Mouse (Mus musculus): ENCODE data around the gene Cdca7l. TPM values are rescaled to one million over a fixed set of nuclear protein-coding genes. Genes with fewer than 3 reads are reported as not detected.
A peak's percentile ranks its signal among the peaks of the same experiment; 100 is the strongest.

The Cdca7l gene
- total RNA-seq, 1 experiment from 2014 or later, result 7.7 TPM

DNA sequence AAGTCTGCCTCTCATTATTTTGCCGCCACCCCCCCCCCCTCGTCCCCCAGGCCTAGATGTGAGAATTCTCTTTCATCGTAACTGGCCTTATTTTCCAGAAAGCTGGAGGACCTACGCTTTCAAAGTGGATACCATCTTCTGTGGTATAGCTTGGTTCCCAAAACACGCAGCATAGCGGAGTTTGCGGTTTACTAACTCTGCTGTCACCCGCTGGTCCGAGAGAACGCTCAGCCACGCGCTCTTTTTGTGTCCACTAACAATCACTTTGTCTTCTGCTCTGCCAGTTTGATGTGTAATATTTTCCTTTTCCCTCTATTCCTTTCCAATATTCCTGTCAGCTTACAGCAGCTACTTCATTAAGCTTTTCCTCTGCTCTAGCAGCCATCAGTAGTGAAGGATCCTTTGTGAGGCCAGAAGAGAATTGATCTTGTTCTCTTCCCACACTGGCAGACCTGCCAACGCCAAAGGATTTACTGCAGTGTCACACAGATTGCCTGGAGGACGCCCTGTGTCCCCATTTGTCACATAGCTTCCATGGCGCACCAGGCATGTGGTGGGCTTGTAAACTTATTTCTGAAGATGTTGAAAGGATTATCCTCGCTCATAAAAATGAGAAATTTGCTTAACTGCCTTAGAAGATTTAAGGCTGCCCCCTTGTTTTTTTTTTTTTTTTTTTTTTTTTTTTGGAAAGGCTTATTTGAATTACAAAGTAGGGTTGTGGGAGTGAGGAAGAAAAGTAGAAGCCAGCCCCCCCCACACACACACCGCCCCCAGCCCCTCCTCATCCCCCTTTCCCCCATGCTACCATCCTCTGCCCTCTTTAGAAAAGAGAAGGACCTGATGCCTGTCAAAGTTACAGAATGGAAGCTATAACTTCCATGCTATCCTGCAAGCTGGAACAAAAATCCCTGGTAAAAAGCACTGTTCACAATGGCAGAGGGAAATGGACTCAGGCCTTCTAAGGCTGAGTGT is 4.6 kb downstream of the Cdca7l start:
- no peak for ATAC-seq (ENCODE audit: extremely low read depth, insufficient number of reproducible peaks, low FRiP score, poor library complexity, severe bottlenecking)

DNA sequence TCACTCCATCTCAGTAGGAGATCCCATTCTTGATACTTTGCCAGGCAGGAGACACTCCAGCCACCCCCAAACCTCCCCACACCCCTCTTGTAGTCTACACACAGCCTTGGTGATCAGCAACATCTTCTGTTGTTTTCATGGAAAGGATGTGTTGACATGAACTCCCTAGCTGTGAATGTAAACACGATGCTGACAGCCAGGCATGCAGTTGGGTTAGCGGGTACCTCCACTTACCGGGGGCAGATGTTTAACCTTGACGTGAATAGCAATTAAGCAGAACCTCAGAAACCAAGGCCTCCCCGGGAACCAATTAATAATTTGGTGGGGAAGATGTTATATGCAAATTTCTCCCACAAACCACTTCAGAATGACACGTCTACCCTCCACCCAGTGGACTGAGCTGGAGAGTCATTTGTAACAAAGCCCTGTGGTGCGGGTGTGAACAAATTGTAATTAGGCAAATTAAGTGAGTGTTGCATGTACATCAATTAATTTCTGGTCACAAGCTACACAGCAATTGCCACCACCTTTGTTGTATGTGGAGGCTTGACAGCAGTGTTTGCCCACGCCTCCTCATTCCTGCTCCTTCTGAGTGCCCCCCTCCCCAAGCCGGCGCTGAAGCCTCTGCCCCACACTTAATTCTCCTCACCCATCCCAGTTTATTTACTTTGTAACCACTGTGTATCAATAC is 5.4 kb downstream of the Cdca7l start:
- no peak for ATAC-seq (ENCODE audit: extremely low read depth, insufficient number of reproducible peaks, low FRiP score, poor library complexity, severe bottlenecking)

DNA sequence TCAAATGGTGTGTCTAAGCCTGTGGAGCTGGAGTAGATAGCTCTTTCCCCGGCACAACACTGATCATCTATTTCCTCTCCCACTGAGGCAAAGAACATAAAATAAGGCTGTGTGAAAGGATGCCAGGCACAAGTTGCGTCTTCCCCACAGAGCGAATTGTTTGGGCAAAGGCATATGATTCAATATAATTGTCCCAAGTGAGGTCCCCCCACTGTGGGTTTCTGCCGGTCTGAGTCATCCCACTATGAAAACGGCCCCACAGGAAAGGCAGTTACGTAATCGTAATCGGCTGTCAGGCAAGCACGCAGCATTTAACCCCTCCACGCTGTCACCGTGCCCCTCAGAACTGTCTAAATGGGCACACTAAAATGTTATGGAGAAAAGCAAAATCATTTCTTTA is 6.0 kb downstream of the Cdca7l start:
- ATAC-seq (ENCODE audit: extremely low read depth, insufficient number of reproducible peaks, low FRiP score, poor library complexity, severe bottlenecking), result no peak

DNA sequence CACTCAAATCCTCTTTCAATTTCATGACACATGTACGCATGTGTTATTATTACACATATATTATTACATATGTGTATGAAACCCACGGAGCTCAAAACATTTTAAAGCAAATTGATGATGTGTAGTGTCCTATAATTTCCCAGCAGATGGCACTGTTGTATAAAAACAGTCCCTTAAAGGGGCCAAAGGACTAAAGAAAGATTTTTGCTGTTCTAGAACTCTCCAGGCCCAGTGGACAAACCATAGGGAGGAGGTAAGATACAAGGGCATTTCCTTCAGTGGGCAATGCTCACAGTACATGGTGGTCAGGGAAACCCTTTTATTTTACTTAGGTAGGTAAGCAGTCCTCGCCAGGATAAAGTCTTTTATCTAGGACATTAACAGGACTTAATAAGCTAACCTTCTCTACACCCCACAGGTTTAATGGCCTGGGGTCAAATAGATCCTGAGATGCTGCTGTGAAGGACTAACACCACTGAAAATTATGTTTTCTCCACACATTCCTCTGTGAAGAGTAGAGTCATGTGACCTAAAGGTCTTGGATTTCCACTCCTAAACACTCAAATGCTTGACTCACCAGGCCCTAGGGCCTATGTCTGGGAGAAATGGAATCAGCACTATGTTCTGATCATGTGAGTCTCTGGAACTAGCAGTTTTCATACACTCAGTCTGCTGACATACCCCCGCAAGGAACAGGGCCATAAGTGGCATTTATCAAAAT is 16.2 kb downstream of the Cdca7l start:
- peak; percentile 64; the same call in 1 of the 2 replicates for ATAC-seq (ENCODE audit: extremely low read depth, insufficient number of reproducible peaks, low FRiP score, poor library complexity, severe bottlenecking)

DNA sequence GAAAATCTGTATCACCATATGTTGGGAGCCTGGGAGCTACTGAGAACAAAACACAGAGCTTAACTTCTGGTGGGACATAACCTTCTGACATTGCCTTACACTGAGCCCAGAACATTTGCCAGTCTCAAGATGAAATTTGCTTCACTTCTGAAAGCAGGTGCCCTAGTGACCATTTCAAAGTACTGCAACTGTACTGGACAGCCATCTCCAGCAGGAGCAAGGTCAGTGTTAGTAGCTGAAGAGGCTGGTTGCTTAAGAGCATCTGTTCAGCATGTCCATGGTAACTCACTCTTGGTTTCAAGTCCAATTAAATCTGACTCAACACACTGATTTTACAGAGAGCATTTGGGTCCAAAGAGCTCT is 16.8 kb downstream of the Cdca7l start:
- no peak for ATAC-seq (ENCODE audit: extremely low read depth, insufficient number of reproducible peaks, low FRiP score, poor library complexity, severe bottlenecking)

DNA sequence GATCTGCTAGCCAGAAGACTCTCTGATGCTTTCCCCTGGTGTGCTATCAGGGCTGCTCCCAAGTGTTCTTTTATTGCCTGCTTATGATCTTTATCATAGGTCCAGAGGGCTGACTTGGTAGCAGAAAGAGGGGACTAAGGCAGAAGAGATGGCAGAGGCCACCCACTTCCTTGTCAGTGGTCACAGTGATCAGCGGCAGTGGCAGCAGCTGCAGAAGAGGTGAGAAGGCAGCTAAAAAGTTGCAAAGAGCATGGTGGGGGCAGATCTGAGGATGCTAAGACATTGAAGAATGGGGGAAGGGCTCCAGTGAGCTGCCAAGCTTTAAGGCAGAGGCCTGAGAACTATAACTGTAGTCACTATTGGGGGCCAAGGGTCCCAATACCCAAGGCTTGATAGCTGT is 17.3 kb downstream of the Cdca7l start:
- no peak for ATAC-seq (ENCODE audit: extremely low read depth, insufficient number of reproducible peaks, low FRiP score, poor library complexity, severe bottlenecking)

DNA sequence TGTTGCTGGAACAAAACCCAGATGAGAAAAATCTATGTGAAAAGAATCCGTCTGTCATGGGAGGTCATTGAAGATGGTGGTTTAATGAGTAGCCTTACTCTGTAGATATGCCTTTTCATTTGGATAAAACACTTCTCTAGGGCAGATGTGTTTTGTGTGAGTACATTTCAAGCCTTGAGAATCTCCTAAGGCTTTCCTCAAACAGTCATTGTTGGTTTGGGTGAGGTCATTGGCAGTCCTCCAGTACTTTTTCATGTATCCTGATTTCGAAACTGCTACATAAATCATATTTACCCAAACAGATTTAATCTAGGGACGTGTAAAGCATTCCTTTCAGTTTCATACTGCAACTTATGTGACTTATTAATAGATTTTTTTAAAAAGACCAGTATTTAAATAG is 24.3 kb downstream of the Cdca7l start:
- ATAC-seq (ENCODE audit: extremely low read depth, insufficient number of reproducible peaks, low FRiP score, poor library complexity, severe bottlenecking), result no peak

DNA sequence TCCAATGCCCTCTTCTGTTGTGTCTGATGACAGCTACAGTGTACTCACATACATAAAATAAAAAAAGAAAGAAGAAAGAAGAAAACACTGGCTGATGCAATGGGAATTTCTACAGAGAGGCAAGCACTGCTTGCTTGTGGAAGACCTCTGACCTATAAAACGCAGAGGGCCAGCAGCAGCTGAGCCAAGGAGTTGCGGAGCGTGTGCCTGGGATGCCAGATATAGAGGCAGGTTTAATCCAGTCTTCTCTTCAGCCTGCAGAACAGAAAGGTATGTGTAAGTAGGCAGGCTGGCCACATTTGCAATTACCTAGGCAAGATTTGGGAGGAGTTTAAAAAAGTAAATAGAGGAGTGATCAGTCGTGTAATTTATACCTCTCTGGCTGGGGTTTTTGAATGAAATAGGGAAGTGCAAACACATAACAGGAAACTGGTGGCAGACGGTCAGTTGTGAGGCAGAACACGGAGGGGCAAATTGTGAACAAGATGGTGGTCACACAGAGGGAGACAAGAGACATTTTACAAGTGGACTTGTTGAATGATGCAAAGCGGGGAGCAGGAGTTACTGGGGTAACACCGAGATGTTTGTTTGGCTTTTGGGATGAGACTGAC is 27.4 kb downstream of the Cdca7l start:
- ATAC-seq (ENCODE audit: extremely low read depth, insufficient number of reproducible peaks, low FRiP score, poor library complexity, severe bottlenecking), result no peak

DNA sequence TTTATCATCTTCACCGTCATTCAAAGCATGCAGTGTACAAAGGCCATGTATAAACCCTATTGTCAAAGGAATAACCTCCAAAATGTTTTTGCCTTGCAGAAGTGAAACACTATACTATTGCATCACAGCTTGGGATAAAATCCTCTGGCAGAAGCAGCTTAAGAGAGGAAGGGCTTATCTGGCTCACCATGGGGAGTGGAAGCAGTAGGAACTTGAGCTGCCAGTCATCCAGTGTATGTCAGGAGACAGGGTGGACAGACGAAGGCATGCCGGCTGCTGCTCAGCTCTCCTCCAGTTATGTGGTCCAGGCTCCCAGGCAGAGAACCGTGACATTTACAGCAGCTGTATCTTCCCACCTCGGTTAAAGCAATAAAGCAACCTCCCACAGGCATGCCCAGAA is 28.1 kb downstream of the Cdca7l start:
- ATAC-seq (ENCODE audit: extremely low read depth, insufficient number of reproducible peaks, low FRiP score, poor library complexity, severe bottlenecking), result no peak

DNA sequence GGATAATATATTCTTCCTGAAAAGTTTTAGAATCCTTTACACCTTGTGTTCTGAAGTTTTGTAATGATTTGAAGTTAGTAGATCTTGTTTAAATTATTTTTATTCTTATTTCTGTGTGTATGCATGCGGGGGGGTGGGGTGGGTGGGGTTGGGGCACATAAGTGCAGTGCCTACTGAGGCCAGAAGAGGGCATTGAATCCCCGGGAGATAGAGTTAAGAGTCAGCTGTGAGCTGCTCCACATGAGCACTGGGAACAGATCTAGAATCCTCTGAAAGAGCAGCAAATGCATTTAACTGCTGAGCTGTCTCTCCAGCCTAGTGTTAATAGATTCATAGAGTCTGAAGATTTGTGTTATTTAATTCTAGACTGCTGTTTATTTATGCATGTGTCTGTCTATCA is 30.6 kb downstream of the Cdca7l start:
- no peak for ATAC-seq (ENCODE audit: extremely low read depth, insufficient number of reproducible peaks, low FRiP score, poor library complexity, severe bottlenecking)

DNA sequence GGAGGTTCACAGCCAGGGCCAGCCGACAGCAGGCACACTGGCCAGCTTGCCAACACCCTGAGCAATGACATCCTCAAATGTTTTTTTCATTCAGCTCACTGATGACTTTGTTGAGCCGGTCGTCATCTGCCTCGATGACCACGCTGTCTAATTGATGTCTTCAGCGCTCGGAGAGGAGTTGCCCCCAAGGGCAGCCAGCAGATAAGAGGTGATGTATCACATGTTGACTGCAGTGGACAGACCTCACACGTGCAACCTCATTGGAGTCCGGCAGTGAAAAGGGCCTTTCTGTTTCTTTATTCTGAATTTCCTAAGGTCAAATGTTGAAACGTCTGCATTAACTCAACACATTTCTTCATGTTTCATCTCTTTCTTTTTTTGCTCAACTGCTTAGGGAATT is 31.3 kb downstream of the Cdca7l start:
- ATAC-seq (ENCODE audit: extremely low read depth, insufficient number of reproducible peaks, low FRiP score, poor library complexity, severe bottlenecking), result no peak

DNA sequence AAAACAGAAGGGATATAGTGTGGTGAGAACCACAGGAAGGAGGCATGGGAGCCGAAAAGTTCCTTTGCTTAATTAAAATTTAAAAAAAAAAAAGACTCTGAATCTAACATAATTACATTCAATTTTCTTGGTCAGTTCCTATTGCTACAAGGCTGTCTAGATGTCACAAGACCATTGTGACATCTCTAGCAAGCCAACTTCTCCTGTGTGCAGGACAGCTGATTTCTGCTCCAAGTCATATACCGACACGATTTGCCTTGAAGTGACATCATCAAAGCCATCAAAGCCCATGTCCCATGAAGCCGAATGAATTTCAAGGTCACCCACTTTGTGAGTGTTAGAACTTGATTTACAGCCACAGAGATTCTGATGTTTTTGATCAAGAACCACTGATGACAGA is 33.3 kb downstream of the Cdca7l start:
- ATAC-seq (ENCODE audit: extremely low read depth, insufficient number of reproducible peaks, low FRiP score, poor library complexity, severe bottlenecking), result peak; percentile 39; the same call in 1 of the 2 replicates

DNA sequence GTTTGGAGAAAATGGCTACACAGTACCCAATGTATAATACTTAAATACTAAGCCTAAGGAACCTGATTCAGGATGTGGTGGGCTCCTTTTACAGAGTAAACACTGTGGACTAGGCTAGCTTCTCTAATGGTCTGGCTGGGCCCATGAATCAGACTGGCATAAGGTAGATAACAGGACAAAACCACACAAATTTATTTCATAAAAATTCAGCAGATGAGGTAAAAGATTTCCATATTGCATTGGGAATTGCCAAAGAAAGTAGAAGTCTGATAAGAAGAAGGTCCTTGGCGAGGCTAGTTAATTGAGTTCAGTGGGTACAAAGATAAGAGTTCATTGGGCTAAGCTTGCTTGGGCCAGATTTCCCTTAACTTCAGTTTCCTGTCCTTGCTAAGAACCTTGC is 36.6 kb downstream of the Cdca7l start:
- ATAC-seq (ENCODE audit: extremely low read depth, insufficient number of reproducible peaks, low FRiP score, poor library complexity, severe bottlenecking), result no peak

DNA sequence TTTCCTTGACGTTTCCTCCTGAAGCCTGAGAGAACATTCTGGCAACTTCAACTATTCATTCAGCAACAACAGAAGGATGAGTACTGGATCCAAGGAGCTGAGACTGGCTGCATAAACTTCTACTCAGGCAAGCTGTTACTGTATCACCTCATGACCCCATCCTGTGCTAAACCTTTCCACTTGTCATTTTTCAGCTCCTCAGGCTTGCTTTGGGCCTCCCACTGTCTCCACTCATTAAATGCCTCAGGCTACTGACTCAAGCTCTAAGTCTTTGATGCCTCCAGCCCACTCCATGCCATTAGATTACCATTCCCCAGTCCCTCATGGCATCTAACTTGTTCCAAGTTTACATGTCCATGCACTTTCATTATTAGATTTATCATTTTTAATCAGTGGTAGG is 38.6 kb downstream of the Cdca7l start:
- ATAC-seq (ENCODE audit: extremely low read depth, insufficient number of reproducible peaks, low FRiP score, poor library complexity, severe bottlenecking), result no peak

DNA sequence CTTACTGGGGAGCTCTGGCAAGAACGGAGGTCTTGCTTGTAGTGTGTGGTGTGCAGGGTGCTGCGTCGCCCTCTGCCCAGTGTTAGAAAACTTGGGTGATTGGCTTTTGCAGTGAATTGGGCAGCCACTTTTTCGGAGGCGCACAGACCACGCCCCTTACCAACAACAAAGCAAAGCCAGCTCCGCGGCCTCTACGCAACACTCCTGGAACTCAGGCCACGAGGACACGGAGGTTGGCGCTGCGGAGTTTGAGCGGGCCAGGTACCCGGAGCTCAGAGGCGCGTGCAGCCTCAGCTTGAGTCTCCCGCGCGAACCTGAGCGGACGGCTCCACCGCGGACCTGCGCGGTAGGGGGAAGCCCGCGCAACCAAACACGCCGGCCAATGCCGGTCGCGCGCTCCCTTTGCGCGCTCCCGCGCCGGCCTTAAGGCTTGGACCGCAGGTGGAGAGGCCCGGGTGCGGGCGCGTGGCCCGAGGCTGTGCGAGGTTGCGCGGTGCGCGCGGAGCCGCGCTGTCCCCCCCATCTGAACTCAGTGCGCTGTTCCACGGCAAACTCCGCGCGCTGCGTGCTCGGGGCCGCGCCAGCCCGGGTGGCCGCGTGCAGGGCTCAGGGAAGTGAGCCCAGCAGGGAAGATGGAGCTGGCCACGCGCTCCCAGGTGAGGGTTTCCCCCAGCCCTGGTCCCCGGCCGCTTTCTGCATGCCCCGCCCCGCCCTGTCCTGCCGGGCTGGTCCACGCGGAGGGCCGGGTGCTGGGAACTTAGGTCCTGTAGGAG is 39.4 kb downstream of the Cdca7l start:
- ATAC-seq (ENCODE audit: extremely low read depth, insufficient number of reproducible peaks, low FRiP score, poor library complexity, severe bottlenecking), result peak; percentile 65

DNA sequence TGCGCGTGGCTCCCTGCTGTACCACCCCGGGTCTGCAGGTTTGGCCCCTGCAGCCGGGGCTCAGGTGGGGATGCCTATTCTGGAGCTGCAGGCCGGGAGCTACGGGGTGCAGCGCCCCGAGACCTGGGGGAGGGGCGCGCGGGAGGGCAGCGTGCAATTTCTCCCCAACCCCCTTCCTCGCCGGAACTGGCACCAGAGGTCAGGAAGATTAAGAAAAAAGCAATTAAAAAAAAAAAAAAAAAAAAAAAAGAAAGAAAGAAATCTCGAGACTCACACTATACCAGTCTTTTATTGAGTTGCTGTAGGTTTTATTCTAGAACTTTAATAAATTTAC is 40.0 kb downstream of the Cdca7l start:
- ATAC-seq (ENCODE audit: extremely low read depth, insufficient number of reproducible peaks, low FRiP score, poor library complexity, severe bottlenecking), result no peak

DNA sequence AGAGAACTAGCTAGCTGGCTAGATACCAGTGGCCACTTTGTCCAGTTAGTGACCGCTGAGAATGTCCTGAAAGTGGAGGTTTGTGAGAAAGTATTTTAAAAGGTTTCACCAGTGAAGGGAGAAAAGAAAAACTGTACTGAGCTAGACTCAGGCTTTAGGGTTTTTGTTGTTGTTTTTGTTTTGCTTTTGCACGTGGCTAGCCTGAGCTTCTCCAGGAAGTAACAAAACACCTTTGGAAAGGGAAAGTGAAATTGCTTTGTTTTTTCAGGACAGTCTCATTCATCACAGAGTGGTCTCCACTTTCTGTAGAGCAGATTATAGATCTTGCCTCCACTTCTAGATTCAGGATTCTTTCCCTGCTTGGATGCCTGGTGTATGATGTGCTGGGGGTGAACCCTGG is 40.8 kb downstream of the Cdca7l start:
- no peak for ATAC-seq (ENCODE audit: extremely low read depth, insufficient number of reproducible peaks, low FRiP score, poor library complexity, severe bottlenecking)

DNA sequence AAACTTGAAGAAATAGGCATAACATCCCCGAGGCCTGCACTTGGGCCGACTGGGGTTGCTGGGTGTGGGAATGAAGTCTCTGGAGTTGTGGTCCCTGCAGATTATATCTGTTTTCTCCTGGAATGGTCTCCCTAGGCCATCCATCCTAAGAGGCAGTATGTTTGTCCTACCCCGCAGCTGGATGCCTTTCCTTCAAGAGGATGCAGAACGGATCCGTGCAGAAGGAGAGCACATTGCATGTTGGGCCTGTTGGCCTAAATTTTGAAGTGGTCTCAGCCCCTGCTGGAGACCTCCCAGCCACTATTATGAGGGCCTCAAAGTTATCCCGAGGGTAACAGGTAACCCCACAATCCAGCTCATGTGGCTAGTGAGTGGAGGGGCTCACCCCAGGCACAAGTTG is 44.5 kb downstream of the Cdca7l start:
- no peak for ATAC-seq (ENCODE audit: extremely low read depth, insufficient number of reproducible peaks, low FRiP score, poor library complexity, severe bottlenecking)

DNA sequence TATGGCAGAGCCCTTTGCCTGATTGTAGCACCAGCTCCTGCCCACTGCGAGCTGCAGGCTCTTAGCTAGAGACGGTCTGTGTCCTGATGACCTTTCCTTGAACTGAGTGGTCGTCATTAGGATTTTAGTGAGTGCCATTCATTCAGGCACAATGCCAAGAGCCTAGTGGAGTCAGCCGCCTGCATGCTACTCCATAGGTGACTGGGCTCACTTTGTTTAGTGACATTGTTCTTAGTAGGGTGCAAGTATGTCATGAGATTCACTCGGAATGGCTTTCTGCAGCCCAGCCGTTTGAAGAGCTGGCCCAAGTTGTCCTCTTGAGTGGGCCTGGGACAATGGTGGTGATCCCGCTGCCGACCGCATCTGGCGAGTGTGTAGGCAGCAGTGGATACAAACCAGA is 46.4 kb downstream of the Cdca7l start:
- no peak for ATAC-seq (ENCODE audit: extremely low read depth, insufficient number of reproducible peaks, low FRiP score, poor library complexity, severe bottlenecking)

Measured in neutrophil, adult 5-6 weeks (primary cell).